Mouse (Mus musculus): ENCODE results near the gene Hsd11b1.

DNA sequence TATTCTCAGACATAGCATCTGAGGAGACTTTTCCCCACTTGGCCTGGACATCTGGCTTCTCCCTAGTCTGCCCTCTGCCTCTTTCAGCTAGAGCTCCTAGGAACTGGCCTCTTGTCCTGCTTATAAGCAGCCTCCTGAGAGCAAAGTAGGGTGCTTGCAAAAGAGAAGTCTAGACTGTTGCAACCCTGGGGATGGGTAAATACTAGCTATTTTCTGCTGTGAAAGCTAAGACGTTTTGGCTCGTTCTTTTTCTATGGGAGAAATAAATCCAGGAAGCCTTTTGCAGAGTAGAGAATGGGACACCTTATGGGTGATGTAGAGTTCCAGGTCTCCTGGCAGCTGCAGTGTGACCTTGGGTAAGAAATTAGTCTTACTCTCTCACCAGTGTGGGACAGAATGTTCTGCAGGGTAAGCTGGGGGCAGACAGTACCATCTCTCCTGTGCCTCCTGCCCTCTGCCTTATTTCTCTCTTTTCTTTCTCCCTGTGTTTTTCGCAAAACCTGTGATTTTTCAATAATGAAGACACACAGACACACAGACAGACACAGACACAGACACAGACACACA lies 46.7 kb upstream of the Hsd11b1 start:
- TF ChIP-seq POLR2A (IDR thresholded peaks at IDR 0.05; ENCODE audit: borderline replicate concordance, low read depth, low read length) = no peak
- no peak for TF ChIP-seq CTCF (IDR thresholded peaks at IDR 0.05; ENCODE audit: low read depth, low read length)

All from bone marrow macrophage, adult 2 months (primary cell).